Mouse (Mus musculus): ENCODE measurements around the gene Slc48a1.

Slc48a1 gene

DNA sequence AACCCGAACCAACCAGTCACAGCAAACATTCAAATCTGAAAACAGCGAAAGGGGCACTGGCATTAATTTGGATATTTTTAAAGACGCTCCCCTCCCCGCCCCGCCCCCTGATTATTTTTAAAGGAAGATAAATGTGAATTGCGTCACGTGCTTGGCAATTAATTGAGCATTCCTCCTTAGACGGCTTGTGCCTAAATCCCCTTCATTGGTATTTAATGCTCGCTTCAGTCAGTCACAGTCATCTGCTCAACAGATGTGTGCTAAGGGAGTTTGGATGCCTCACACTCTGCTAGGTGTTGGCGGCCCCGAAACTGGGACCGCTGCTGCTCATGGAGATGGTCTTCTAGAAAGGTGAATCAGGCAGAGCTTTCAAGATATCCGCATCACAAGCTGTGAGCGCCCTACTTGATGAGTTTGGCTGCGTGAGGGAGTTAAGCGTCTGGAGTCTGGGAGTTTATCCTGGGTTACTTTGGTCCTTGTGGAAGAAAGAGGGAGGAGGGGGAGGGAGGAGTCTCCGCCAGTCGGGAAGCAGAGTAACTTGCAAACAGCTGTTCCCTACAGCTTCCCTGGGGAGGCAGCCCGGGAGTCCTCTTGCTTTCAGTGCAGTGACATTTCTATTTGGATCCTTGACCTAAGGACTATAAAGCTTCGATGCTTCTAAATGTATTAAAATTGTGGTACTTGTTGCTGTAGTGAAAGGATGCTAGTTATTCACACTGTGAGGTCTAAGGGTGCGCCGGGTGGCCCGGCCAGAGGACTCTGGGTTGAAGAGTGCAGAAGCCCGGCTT lies 3.8 kb downstream of the Slc48a1 start:
- DNase-seq (ENCODE audit: extremely low read depth, low read depth, low spot score) = no peak

DNA sequence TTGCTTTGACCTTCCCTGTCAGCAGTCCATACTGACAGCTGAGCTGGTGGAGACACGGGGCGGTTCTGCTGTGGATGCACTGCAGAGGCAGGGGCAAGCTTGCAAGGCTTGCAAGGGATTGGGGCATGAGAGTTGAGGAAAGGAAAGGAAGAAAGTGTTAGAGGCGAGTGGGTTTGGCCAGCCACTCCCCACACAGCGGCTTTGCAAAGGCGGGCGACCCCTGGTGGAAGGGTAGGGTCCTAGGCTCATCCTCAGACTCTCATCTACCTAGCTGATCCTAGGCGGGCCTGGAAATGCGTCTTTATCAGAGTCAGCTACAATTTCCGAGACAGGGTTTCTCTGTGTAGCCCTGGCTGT lies 4.4 kb downstream of the Slc48a1 start:
- DNase-seq (ENCODE audit: extremely low read depth, low read depth, low spot score) = no peak

GRCm38 (mm10) chr15:97784092-97784559 lies 5.8 kb downstream of the Slc48a1 start:
- no peak for DNase-seq (ENCODE audit: extremely low read depth, low read depth, low spot score)

DNA sequence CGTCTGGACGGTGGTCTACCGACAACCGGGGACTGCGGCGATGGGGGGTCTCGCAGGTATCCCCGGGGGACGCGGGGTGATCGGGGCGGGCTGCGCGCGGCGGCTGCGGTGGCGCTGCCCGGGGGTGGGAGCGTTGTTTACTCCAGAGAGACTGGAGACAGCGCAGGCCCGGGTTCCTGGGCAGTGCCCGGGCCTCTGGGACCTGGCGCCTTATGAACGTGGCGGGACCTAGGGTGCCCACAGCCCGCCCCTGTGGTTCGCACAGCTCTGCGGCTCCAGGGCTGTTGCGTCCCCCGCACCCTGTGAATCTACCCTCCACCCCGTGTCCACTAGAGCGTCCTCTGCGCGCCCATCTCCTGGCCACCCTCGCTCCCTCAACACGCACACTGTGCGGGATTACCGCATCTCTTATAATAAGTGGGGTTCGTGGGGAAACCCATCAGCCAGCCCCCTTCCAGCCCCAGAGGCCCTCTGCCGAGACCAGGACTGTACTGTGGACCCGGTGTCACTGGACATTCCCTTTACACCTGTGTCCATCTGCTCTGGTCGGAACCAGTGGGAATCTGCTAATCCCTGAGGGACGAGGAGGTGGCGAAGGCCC lies 6.3 kb downstream of the Slc48a1 start:
- DNase-seq (ENCODE audit: extremely low read depth, low read depth, low spot score) = no peak

DNA sequence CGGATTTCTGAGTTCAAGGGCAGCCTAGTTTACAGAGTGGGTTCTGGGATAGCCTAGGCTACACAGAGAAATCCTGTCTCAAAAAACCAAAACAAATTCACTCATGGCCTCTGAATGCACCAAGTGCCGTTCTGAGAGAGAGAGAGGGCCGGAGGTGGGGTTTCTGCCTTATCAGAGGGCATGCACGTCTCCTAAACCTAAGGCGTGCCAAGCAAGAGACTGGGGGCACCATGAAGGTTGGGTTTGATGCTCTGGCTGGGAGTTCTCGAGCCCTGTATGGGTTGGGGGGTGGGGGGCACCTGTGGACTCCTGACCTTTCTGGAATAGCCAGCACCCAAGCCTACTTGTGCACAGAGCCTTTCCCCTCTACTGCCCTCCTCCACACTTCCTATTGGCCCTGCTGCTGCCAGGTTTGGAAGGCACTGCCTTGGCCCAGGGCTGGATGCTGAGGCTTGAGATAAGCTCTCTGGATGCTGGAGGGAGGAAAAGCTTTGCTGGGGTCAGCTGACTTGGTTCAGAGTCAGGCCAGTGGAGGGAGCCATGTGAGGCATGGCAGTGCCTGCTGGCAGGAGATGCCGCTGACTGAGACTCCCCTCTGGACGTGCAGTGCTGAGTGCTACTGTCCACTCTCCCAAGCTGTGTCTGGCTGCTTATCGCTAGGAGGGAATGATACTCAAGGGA lies 7.6 kb downstream of the Slc48a1 start:
- DNase-seq (ENCODE audit: extremely low read depth, low read depth, low spot score) = no peak

- DNase-seq (ENCODE audit: extremely low read depth, low read depth, low spot score) = no peak
Observed at GRCm38 (mm10) chr15:97786412-97787112, 8.2 kb downstream of the Slc48a1 start.

- no peak for DNase-seq (ENCODE audit: extremely low read depth, low read depth, low spot score)
Observed at GRCm38 (mm10) chr15:97787148-97787798, 9.0 kb downstream of the Slc48a1 start.

DNA sequence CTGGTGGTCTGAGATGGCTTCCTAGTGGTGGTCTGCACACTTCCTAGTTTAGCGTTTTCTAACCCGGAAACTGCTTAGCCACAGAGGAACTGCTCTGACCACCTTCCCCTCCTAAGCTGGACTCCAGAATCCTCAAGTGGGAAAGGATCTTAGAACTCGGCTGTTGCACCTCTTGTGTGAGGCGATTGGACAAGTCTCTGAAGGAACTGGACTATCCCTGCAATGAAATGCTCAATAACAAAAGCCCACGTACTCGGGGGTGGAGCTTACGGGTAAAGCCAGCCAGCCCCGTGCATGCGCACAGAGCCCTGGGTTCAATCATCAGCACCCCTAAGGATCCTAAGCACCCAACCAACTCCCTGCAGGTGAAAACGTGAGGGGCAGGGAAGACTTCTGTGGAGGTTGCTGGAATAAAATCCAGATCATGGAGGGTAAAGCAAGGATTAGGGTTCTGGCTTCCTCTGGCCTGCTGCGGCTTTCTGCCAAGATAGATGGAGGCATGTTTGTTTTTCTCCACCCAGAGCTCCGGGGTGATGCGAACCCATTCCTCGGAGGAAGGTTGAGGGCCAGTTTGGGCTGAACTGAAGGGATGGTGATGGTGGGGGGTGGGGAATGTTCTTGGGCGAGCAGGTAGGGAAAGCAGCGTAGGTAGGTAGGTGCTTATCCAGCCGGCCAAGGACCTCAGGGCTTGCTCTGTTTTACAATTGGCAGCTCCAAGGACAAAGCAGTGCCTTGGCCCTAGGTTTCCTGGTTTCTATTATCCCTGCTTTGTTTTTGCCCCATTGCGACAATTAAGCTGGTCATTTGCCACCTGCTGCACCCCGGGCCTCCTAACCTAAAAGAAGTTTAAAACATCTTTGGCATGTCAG lies 9.7 kb downstream of the Slc48a1 start:
- DNase-seq (ENCODE audit: extremely low read depth, low read depth, low spot score) = peak; percentile 90

DNA sequence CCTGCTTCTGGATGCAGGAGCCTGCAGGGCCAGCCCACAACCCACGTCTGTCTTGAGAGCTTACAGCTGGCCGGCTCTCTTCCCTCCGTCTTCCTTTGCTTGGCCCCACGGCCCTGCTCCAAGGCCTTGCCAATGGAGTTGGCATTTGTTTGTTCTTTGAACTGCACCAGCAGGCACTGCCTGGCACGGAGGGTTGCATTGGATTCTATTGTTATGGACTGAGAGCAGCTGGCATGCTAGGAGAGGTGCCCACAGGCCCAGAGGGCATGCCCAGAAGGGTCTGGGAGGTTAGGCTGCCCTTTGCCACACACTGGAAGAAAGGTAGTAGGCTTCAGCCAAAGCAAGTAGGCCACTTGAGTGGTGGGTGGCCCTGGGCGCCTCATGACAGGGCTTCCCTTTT lies 10.5 kb downstream of the Slc48a1 start:
- DNase-seq (ENCODE audit: extremely low read depth, low read depth, low spot score) = peak; percentile 56

GRCm38 (mm10) chr15:97789761-97790505 lies 11.6 kb downstream of the Slc48a1 start:
- DNase-seq (ENCODE audit: extremely low read depth, low read depth, low spot score) = no peak

DNA sequence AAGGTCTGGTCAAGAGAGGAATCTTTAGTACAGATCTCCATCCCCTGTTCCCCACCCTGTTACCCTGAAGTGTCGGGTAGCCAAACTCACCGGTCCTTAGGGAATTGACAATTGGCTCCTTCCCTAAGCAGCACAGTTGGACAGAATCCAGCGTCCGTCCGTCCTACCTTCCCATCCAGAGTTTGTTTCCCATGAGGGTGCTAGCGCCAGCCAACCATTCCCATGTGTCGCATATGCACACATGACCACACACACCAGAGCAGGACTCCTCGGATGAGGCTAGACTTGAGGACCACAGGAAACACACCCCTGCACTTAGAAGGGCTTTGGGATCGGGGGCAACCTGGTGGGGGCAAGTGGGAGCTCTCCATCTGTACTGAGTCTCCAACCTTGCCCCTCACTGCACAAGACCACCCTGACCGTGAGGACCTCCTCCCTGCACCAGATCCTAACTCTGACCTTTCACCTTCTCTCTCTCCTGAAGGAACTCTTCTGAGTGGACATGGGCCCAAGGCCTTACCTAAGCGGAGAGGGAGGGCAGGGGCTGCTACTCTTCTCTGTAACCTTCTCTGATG lies 12.9 kb downstream of the Slc48a1 start:
- DNase-seq (ENCODE audit: extremely low read depth, low read depth, low spot score) = no peak

DNA sequence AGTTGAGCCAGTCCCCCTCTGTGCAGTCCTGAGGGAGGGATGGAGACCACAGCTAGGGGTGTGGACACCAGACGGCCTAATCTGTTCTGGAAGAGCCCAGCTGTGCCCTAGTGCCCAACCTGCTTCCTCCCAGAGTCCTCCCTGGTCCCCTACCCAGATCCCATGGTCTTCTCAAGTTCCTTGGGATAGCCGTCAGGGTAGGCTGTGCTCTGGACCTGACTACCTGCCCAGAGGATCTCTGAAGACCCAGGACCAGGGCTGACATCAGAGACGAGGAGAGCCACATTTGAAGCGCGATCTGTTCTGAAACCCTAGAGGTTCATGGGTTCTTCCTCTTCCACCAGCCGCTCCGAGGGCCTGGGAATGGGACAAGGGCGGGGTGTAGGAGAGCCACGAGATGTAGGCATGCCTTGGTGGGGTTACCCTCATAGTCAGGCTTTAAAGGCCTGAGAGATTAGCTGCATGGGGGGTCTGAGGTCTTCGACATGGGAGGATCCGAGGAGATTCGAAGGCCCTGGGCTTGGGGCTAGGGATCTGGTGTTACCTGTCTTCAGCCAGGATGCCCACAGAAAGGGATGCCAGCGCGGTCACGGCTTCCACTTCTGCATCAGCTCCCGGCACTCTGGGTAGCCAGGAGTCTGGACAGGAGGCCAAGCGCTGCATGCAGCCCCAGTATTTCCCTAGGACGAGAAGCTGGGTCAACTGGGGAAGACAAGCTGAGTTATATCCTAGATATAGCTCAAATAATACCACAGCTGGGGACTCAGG lies 15.2 kb downstream of the Slc48a1 start:
- DNase-seq (ENCODE audit: extremely low read depth, low read depth, low spot score) = no peak

GRCm38 (mm10) chr15:97794268-97794667 lies 15.9 kb downstream of the Slc48a1 start:
- DNase-seq (ENCODE audit: extremely low read depth, low read depth, low spot score) = no peak

DNA sequence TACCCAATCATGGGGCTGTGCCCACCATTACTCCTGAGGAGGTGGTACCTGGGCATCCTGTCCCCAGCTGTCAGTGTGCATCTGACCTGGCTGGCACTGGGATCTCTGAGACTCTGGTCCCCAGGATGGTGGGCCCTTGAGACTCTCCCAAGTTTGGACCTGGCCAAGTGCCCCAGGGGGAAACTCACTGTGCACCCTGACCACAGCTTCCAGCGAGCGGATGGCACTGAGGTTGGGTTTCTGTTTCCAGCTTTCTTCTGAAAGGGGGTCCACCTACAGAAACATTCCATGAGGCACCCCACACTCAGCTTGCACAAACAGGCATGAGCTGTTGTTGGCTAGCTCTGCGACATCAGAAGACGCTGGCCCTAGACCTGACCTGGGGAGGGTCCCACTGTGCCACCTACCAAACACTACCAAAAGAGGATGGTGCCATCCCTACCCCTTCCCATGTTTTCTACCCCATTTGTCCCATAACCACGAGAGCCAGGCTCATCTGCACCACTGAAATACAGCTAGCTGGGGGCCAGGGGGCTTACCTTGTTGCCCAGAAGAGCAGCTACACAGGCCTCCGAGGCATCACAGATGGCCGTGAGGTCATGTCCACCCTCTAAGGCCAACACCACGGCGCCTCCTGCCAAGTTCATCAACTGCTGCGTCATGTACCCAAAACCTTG lies 17.4 kb downstream of the Slc48a1 start:
- no peak for DNase-seq (ENCODE audit: extremely low read depth, low read depth, low spot score)

DNA sequence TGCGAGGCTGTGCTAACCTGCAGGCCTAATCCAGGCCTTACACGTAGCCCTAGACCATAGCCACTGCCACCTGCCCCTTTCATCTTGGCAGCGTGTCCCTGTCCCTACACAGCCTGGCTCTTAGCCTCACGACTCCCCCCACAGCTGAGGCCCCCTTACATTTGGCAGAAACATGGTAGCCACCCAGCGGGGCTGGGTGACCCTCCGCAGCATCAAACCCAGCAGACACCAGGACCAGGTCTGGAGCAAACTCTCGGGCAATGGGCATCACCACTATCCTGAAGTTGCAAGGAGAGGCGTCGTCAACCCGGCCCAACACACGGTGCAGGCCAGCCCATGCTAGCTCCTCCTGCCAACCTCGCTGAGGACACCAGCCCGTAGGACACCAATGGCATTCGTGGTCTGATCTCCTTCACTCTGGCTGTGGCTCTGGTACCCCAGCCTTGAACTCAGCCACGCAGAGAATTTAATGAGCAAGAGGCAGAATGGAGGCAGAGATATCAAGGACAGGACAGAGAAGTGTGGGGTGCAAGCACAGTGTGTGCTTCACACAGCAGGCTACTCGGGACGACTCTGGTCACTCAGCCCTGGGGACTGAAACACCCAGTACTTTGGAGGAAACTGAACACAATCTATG lies 18.5 kb downstream of the Slc48a1 start:
- DNase-seq (ENCODE audit: extremely low read depth, low read depth, low spot score) = no peak

DNA sequence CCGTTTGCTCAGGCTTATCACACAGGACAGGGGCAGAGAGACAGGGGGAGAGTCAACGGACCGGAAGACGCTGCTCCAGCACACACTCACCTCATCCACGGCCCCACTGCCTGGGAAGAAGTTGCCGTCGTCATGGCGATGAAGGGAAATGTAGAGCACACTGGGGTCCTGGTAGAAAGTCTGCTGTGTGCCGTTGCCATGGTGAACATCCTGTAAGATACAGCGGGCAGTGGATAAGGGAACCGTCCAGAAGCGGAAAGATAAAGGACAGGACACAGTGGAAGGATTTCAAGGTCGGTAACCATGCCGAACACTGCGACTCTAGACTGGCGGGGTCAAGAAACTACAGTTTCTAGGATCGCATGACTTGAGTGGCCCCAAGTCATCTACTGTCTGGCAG lies 19.8 kb downstream of the Slc48a1 start:
- DNase-seq (ENCODE audit: extremely low read depth, low read depth, low spot score) = no peak

GRCm38 (mm10) chr15:97799446-97799845 lies 21.1 kb downstream of the Slc48a1 start:
- no peak for DNase-seq (ENCODE audit: extremely low read depth, low read depth, low spot score)
